Mouse (Mus musculus) fibroblast of lung, adult 2 months (primary cell): ENCODE data around the gene Brinp2.

Experiments
- DNase-seq: peaks from one replicate; pipeline ENCODE4 v3.0.0-alpha.2; 2011; ENCODE audit warnings: low read depth

The Brinp2 gene

DNA sequence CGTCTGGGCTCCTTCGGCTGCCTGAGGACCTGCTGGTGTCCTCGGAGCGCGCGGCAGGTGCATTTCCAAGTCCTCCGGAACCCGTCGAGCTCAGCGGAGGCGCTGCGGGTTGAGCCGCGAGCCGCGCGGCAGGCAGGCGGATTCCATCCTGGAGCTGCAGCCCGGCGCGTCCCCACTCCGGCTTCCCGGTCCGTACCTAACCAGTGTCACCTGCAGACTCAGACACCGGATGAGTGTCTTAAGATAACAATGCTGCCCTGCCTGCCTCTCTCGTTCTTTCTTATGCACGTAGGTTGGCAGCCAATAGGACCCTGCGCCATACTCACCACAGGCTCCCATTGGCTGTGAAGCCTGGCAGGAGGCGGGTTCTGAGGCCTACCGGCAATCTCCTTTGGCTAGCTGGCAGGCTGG lies at the start of gene Brinp2:
Brinp2 (minus strand) TSS at position 276 of the 411 bp plus-strand sequence.
- no peak for DNase-seq

DNA sequence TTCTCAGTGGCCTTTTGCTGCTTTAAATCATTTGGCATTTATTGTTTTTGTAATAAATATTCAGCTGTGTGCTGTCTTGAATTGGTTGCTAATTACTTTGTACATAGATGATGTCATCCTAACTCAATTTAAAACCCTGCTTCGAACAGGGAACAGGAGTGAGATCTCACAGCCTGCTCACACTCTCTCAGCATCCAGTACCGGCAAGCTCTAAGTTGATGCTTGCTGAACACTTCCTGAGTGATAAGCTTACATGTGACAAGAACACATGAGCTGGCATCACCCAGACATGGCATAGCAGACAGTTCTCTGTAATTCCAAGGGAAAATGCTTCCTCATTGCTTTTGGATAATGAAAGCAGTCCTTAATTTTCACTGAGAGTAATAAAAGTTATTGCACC lies 44.8 kb upstream of the Brinp2 start:
- DNase-seq, result no peak

DNA sequence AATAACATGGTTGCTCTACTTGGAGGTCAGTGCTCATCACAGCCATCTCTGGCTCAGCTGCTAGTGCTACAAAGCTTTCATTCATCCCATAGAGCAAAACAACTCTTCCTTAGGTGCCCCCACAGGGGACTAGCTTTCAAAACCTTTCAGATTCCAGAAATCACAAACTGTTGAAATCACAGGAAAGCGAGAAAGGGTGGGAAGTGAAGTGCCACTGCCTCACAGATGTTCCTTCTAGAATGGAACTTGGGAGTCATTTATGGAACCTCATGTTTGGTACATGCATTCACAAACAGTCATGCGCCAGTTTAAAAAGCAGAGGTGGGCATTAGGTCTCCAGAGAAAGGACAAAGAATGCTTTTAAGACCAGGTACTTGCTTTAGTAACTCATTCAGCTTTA lies 40.9 kb upstream of the Brinp2 start:
- DNase-seq, result no peak

DNA sequence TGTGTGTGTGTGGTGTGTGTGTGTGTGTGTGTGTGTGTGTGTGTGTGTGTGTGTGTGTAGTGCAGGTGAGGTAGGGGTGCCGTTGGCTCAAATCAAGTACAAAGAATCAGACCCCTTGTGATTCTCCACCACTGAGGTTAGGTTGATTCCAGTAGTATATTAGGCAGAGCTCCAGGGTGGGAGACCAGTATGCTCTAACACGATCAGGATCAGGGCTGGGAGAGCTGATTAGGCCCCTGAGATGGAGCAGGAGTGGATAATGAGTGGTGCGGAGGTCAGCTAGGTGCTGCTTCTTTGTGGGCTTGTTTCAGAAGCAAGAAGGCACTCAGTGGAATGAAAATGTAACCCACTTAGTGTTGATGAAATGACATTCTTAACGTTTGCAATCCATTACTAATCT lies 34.6 kb upstream of the Brinp2 start:
- no peak for DNase-seq

DNA sequence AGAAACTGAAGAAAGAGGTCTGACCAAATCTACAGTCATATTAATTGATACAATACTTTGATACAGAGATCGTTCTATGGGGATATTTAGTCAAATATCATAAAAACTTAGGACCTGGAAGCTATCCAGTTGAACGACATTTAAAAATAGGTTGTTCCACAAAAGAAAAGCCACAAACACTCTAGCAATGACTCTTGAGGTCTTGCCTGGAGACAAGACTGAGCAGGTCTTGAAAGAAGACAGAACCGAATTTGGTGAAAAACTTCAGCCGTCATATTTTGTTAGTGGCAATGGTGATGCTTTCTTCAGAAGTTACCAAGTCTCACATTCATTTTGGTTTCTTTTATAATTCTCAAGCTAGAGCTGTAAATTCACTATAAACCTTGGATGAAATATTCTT lies 32.9 kb upstream of the Brinp2 start:
- DNase-seq, result no peak

DNA sequence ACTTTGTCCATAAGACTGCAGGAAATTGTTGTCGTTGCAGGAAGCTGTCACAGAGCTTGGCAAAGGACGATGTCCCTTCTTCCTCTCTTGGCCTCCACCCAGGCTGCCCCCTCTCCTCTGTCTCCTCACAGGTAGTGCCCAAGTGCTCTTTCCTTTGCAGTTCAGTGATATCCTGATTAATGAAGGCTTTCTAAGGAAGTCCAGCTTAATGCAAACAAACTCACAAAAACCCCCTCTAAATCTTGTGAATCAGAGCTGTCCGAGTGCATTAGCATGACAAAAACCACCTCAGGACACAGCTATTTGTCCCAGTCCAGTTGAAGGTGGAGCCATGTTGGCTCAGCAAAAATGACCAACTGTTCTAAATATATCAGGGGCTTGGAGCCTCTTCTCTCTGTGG lies 30.7 kb upstream of the Brinp2 start:
- no peak for DNase-seq

DNA sequence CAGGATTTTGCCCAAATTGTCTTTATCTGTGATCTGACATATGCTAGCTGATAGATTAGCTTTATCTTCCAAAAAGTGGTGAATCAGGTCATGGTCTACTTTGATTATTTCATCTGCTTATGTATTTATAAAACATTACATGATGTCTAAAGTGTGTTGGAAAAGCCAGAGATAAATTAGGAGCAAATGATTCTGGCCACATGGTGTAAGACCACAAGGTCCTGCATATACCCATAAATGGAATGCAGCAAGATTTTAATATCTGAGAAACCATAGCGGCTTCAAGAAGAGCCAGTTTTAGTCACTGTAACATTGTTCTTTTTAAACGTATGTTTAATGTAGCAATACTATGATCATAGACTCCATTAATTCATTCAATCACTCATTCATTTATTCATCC lies 29.2 kb upstream of the Brinp2 start:
- DNase-seq, result no peak

DNA sequence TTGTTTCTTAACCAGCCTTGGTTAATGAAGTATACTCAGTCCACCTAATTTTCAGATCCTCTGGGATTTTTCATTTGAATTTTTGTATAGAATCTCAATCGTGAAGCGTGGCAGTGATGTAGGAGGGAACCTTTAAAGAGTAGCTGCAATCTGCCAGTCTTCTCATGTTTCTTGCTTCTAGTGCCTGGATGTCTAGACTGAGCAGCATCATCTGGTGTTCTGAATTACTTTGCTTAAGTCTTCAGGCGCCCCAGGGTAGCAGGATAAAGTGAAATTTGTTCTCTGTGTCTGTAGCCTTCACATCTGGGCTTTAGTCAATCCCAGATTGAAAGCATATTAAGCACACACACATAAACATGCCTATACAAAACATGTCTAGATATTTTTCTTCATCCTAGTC lies 27.1 kb upstream of the Brinp2 start:
- DNase-seq, result no peak

DNA sequence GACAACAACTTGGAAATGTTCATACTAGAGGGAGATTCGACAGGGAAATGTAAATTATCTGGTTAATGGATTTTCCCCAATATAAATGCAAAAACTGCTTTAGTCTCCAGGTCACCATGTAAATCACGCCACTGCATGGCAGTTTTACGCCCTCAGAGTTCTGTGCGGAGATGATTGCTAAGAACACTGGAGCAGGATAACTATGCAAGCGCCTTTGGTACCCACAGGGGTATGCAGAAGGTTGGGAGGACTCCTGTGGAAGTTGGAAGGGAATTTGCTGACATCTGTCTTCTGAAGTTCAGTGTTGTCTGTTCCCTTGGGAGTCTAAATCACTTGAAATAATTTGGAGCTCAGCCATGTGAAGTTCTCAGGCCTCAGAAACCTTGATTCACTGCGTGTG lies 26.2 kb upstream of the Brinp2 start:
- DNase-seq, result no peak

DNA sequence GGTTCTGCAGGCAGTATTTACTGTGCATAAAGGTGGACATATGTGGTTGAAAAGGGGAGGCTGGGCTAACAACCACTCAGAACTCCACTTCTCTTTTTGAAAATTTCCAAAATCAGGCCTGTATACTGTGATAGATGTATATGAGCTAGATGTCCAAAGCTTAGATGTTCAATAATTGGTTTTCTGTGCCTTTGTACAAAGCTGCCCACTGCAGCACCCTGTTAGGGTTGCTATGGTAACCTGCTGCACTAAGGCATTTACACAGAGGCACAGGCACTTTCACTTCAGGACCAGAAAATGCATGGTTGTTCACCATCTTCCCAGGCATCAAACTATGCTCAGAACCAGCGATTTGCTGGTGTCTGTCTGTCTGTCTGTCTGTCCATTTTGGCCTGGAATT lies 8.3 kb upstream of the Brinp2 start:
- no peak for DNase-seq

DNA sequence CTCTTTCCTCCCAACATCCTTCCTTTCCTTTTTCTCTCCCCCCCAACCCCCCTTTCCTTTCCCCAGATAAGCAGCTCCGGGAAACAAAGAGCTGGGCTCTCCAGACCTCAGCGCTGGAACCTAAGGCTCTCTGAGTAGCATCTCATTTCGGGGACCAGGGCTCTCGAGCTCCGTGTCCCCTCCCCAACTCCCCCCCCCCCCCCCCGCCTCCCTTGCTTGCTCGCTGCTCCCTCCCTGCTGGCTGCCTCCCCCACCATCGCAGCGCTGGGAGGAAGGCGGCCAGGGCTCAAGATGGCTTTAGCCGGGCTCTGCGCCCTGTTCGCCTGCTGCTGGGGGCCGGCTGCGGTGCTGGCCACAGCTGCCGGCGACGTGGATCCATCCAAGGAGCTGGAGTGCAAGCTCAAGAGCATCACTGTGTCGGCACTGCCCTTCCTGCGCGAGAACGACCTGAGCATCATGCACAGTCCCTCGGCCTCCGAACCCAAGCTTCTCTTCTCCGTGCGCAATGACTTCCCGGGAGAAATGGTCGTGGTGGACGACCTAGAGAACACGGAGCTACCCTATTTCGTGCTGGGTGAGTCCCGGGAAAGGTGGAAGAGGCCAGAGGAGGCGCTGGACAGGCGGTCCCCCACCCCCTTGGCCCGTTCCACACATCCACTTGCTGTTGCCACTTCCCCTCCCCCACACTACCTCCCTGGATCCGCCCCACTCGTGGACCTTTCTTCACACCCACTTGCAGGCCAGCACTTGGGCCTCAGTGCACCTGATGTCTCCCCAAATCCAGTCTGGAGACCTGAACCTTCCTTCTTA lies 6.4 kb upstream of the Brinp2 start:
- DNase-seq, result no peak

DNA sequence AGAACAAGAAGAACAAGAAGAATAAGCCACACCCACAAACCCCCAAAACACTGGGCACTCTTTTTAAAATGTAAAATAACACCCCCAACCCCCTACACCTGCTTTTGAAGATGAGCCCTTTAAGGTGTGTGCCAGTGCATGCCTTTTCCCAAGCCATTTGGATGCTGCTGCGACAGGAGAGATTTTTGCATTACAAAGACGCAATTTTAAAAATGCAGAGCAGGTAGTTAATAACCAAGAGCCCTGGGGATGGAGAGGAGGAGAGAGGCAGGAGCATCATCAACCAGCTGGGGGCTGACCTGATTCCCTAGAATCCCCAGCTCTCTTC lies 5.8 kb upstream of the Brinp2 start, which contains the start of gene Astn1:
Astn1 (plus strand) TSS at position 310 of the 328 bp plus-strand sequence.
- no peak for DNase-seq

DNA sequence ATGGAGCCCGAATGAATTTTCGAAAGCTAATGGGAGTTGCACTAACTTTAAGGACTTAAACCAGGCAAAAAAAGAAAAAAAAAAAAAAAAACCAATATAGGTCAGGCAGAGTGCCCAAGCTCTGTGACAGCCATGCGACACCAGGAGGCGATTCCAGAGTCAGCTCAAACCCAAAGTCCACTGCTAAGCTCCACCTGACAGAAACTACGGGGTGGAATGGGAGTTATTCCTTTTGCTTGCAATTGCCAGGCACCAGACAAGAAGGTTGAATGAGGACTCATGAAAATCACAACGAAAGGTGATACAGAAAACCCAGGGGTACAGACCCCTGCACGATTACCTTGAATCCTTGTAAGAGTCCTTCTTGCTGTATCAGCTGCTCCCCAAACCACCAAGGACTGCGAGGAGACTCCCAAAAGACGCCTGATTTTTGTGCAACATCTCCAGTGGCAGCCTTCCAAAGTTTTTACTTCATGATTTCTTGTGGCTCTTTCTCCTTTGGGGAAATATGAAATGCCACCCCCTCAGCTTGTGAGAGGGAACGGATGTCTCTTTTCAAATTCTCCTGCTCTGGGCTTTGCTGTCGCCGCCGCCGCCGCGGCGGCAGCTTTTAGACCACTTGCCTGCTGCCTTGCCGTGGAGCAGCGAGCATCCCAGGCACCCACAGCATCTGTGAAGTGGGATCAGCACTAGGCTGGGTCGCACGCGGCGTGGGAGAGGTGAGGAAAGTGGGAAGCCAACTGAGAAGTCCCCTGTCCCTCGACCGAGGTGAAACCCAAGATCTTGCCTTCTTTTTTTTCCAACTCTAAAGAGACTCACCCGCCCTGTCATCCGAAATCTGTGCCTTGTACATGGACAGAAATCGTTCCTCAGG lies 712 bp downstream of the Brinp2 start:
- no peak for DNase-seq

DNA sequence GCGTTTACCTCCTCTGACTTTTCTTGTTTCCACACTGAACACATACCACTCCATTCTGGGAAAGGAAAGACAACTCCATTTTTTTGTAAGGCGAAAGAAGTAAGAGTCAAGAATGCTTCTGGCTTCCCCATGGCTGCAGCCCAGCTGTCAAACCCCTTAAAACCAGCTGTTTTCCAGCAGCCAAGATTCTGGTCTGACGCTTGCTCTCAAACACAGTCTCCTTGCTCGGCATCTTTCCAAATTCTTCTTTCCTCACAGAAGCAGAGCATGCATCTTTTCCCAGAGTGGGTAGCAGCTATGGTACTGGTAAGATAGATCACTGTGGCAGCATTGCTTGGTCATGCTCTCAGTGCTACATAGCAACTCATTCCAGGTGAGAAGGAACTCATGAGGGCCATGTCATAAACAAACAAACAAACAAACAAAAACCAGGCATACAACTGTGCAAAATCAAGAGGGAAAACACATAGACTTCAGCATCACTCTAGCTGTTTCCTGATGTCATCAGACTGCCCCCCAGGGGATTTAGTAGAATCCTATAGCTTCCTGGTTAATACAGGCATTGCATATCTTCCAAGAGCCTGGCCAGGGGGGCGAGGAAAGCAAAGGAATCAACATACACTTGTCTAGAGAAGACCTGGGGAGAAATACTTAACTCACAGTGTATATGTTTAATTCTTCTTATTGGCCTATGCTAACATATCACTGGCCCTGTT lies 2.3 kb downstream of the Brinp2 start:
- no peak for DNase-seq

DNA sequence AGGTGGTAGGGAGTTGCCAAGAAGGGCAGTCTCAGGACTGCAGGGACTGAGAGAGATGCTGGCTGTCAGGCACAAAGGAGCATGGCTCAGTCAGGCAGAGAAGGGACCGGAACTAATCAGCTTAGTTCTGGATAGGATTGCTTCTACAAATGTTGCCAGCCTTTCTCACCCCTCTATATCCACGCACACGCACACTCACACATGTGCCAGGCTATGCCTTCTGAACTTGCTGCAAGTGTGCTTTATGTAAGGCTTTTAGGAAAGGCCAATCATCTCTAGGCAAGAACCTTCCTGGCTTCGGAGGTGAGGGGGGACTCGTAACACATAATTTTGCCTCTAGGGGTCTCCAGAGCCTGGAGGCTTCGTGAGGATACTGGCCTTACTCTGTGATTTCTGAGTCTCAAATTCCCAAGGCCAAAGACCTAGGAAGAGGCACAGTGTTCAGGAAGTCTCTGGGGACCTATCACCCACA lies 12.8 kb downstream of the Brinp2 start:
- DNase-seq, result no peak

DNA sequence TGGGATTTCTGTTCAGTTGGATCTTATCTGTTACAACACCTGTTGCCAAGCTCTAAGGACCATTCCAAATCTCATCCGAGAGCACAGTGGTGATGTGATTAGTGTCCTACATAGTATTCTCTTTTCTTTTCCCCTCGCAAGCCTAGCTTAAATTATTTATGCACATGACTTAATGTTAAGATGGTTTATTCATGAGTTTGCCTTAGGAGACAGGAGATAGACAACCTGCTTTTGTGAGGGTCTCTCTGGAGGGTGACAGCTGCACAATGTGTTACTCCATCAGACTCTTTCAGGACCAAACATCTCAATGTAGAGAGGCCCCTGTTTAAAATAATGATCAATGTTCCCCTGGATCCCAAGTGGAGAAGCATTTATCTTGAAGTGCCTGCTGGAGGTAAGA lies 27.3 kb downstream of the Brinp2 start:
- no peak for DNase-seq

DNA sequence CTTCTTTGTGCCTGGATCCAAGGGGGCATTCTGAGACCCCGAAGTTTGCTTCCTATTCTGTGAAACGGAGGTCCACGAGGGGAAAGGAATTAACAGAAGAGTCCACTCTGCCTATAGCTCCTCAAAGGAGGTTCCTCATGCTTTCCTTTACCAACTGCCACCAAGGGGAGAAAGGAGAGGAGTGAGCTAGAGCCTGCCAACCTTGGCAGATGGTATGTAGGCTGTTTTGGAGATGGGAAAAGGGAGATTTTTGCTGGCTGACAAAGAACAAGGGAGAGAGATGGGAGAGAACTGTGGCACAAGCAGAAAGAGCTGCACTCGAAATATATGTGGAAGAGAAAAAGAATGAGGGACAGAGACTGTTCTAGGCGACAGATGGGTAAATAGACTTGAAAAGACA lies 28.0 kb downstream of the Brinp2 start:
- no peak for DNase-seq

DNA sequence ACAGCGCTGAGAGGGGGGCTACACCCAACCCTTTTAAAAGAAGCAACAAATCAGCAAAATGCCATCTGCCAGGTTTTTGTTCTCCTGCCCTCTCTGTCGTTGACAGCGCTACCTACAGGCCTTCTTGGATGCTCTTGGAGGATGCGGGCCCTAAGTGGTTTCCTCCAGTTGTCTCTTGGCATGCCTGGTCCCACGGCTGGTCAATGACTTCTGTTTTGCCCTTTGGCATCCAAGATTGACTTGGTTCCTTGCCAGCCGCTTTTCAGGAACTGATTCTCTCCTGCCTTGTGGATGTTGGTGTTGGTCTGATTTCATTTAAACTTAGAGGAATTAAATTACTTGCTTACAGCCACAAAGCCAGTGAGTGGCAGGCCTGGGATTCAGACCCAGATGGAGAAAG lies 32.8 kb downstream of the Brinp2 start:
- DNase-seq, result no peak

DNA sequence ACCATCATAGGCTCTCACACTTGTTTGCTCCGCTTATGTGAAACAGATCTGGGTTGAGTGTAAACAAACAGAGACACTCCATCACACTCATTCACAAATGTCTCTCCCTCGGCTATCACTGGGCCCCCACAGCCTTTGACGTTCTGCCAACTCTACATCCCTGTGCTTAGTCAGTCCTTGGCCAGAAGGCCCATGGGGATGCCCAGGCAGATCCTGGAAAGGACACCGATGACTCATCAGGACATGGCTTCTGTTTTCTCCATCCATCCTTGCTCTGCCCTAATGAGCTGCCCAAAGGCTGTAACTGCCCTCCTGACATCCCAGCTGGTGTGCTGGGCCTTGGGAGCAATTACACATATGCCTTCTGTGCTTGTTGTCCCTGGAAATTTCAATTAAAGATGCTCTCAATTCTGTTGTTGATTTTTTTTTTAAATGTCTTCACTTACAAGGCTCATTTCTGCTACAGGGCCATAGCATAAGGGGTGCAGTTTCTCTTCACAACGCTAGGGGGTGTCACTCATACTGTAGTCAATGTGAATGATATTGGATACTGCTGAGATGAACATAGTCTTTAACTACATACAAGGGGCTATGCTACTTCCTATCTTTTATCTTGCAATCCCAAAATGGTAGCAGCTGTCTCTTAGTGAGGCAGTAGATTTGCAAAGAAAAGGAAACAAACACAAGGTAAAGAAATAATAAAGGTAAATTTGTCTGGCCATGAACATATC lies 45.5 kb downstream of the Brinp2 start:
- DNase-seq, result no peak

DNA sequence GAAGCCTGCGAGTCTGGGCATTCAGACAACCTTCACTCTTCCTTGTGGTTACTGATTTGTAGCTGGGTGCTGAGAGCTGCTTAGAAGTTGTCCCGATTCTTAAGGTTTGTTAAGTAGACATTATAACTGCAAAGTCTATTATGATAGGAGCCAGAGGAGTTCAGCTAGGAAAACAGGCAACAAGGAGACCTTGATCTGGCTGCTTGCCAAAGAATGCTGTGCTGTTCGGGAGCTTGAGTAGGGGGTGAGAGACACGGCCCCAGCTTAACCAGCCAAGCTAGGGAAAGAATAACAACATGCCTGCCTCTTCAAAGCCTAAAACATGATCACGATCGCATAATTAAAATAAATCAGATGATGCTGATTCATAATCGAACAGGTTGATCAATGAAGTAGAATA lies 59.1 kb downstream of the Brinp2 start:
- DNase-seq, result no peak

DNA sequence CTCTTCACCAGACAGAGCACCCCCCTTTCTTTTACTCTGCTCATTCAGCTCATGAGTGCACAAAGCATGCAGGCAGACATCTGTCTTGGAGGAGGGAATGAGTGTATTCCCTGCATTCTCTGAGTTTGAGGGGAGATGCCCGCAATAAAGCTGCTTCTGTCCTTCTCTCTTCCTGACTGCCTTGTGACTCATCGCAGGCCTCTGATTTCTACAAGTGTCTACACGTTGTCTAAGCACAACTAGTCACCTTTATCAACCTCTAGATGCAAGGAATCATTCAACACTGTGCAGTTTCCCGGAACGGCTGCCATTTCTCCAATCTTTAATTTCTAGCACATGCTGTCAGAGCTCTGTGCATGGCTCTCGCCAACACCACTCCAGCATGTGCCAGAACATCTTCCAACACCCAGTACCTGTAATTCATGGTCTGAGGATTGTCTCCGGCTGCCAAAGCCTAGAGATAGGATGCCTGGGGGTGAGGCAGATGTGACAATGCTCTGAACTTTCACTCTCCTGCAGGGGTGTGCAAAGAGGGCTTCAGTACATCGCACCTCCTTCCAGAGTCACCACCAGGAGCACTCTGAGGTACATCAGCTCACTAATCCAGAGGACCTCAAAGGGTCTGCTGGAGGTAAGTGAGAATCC lies 59.7 kb downstream of the Brinp2 start:
- no peak for DNase-seq
